Mouse (Mus musculus) hematopoietic stem cell, adult 5-6 weeks (primary cell): Measurements from ENCODE around the gene Zic4. TPM values are rescaled to one million over a fixed set of nuclear protein-coding genes. Genes with fewer than 3 reads are reported as not detected.

Experiments
- ATAC-seq, 2 experiments: fragments of 125-278 bp in 1 of 2; replicated peaks in 1 of 2; 2 replicates each; pipeline ENCODE4 v1.8.0; 2016 to 2017; ENCODE audit warnings: inconsistent platforms in 2 of 2, mild to moderate bottlenecking in 2 of 2, moderate number of reproducible peaks in 2 of 2, low read depth in 1 of 2, moderate TSS enrichment in 1 of 2; ENCODE audit not compliant: low FRiP score in 2 of 2, poor library complexity in 2 of 2, severe bottlenecking in 2 of 2, insufficient read depth in 1 of 2, low TSS enrichment in 1 of 2
- total RNA-seq: library from RNA; stranded (forward); fragments of 172-1452, 232-1000 nt; gene quantifications from 2 replicates; pipeline ENCODE4 v1.2.3, GENCODE M21; 2017

Gene Zic4
- total RNA-seq, 1 experiment from 2014 or later, result not detected

DNA sequence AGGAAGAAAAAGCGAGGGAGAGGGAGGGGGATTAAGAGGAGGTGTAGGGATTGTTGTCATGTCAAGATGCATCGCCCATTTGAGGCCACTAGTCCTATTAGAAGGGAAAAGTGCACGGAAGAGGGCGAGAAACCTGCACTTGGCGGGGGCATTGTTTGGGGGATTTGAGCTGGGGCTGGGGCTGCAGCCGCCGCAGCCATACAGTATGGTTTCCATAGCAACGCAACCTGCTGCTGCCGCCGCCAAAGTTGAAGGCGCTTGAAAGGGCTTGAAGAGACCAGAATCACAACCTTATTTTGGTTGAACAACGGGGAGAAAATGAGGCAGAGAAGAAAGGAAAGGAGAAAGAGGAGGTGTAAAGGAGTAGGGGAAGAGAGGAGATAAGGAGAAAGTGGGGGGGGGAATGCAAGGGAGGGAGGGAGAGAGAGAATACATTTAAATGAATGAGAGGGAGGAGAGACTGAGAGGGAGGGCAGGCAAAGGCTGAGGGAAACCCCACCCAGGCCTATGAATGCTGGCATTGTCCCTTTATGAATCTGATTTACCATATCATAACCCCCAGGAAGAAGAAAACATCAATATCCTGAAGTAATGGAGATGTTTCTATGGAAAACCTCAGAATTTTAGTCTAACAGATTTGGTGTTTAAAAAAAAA, 51.9 kb downstream of the Zic4 start:
- ATAC-seq, result no peak

DNA sequence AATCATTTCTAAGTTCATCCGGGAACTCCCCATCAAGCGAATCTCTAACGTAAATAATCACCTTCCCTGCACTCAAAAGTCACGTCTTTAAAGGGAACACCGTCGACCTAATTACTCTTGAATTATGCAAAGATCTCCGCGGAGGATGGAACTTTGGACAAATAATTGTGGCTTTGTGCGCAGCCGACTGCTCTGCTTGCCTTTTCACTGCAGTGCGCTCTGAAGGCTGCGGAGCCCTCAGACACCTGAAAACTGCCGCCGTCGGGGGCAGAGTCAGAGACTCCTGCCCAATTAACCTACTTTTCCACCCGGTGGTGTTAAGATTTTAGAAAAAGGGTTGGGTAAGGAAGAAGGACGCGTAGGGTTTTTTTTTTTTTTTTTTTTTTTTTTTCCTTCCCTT, 58.2 kb downstream of the Zic4 start:
- ATAC-seq, result no peak

Other genes with a start within 250 kb of the Zic4 start
- not detected in 2 replicates for gene Zic1, start 3.4 kb downstream of the Zic4 start, total RNA-seq